Mouse (Mus musculus) adrenal gland, adult 8-10 months (tissue): ENCODE measurements around the gene Gbgt1. TPM values are rescaled to one million over a fixed set of nuclear protein-coding genes. Genes with fewer than 3 reads are reported as not detected.
A peak's percentile ranks its signal among the peaks of the same experiment; 100 is the strongest.

Source experiments
- DNase-seq: peaks from one replicate; pipeline ENCODE4 v3.0.0; 2022
- total RNA-seq, 4 experiments: library from RNA; stranded (reverse); gene quantifications; 2 replicates each; pipeline ENCODE4 v1.2.4; 2022

Gbgt1 gene
- total RNA-seq, 4 experiments from 2014 or later, result 4.8 to 12.6 (median 6.7) TPM

DNA sequence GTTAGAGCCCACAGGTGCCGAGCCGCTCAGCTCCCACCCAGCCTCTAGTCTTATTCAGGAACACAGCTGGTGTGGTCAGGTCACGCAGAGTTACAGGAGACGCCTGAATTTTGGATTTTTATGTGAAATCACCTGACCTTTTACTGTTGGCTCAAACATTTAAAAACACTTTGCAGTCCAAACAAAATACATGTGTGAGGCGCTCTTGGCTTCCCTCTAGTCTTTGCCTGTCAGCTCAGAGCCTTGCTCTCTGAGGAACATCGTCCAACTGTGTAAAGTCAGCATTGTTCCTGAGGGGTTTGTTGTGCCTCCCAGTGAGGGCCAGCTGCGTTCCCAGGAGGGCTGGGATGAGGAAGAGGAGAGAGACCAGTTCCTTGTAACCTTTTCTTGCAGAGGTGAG, 33.6 kb downstream of the Gbgt1 start:
- DNase-seq, result no peak

DNA sequence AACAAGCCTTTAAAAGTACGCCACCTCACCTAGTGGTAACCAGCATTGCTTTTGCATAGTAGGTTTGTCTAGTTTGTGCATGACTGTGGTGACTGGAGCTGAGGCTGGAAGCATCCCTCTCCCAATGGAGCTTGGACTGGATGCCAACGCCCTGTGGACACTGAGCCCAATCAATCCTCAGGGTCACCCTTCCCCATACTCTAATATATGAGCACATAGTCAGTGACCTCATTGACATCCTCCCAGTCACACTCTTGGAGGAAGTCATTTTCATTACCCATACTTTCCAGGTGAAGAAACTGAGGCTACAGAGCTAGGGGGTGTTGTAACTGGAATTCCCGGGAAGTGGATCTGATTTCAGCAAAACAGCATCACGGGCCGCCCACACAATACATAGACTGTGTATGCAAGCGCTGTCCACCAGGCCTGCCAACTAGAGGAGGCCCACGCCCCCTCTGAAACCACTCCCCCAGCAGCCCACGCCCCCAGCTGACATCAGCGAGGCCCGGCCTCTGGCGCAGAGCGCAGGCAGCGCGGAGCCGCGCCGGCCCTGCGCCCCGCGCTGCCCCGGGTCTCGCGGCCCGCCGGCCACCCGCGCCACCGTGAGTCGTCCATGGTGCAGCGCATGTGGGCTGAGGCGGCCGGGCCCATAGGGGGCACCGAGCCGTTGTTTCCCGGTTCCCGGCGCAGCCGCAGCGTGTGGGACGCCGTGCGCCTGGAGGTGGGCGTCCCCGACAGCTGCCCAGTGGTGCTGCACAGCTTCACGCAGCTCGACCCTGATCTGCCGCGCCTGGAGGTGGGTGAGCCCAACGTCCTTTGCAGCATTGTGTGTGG, 36.5 kb downstream of the Gbgt1 start:
- peak; percentile 85 for DNase-seq

DNA sequence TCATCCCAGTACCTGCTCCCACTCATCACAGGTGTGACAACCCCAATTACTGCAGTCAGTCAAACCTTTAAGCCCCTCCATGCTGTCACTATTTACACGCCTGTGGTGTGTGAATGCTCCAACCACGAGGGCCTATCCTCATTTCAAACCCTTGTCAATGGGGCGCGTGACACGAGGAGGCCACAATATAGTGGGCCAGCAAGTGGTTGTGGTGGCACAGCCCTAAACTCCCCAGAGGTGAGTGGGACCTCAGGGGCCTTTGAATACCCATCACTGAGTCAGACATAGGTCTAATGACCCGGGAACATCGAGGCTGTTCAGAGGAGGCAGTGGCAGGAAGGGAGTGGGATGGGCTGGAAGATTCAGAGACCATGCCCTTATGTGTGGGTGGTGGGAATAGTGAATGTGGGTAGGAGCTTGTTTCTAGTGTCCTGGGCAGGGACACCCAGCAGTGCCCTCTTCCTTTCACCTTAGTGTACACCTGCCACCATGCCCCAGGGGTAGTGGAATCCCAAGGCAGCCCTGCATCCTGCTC, 37.3 kb downstream of the Gbgt1 start:
- DNase-seq, result no peak

GRCm38 (mm10) chr2:28534436-28535262, 38.0 kb downstream of the Gbgt1 start:
- DNase-seq, result no peak

DNA sequence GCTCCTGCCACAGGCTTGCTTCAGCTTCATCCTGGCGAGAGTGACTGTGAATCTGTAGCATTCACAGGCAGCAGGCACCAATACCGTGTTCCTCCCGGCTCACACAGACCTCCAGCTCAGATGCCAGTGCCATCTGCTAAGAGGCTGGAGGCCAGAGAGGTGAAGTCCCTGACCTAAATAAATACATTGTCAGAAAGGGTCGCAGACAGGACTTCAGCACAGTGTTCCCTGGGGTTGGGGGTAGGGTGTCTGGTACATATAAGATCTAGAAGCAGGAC, 38.5 kb downstream of the Gbgt1 start:
- no peak for DNase-seq

GRCm38 (mm10) chr2:28535650-28536049, 39.0 kb downstream of the Gbgt1 start:
- no peak for DNase-seq

DNA sequence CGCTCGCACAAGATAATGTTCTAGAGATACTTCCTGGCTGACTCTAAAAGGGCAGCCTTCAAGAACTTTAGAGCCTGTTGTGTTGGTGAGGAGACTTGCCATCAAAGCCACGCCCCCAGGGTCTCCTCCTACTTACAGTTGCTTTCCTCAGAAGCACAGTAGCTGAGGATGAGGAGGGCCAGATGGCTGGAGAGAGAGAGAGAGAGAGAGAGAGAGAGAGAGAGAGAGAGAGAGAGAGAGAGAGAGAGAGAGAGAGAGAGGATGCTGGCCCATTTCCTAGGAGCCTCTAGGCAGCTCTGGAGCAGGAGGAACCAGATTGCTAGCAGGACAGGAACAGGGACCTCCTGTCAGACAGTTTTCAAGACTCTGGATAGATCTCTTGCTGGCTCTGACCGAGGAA, 39.5 kb downstream of the Gbgt1 start:
- no peak for DNase-seq

GRCm38 (mm10) chr2:28536766-28537633, 40.3 kb downstream of the Gbgt1 start:
- DNase-seq, result no peak

DNA sequence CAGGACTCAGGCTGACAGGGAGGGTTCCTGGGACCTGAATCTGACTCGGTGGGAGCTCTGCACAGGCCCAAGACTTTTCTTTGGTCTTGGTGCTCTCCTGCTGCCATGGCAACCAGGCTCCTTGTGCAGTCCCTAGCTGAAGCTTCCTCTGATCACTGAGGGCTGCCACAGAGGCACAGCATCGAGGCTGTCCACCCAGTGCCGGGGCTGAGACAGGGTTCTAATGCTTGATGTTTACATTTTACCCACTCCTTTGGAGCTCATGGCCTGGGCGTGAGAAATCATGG, 40.9 kb downstream of the Gbgt1 start:
- DNase-seq, result no peak

DNA sequence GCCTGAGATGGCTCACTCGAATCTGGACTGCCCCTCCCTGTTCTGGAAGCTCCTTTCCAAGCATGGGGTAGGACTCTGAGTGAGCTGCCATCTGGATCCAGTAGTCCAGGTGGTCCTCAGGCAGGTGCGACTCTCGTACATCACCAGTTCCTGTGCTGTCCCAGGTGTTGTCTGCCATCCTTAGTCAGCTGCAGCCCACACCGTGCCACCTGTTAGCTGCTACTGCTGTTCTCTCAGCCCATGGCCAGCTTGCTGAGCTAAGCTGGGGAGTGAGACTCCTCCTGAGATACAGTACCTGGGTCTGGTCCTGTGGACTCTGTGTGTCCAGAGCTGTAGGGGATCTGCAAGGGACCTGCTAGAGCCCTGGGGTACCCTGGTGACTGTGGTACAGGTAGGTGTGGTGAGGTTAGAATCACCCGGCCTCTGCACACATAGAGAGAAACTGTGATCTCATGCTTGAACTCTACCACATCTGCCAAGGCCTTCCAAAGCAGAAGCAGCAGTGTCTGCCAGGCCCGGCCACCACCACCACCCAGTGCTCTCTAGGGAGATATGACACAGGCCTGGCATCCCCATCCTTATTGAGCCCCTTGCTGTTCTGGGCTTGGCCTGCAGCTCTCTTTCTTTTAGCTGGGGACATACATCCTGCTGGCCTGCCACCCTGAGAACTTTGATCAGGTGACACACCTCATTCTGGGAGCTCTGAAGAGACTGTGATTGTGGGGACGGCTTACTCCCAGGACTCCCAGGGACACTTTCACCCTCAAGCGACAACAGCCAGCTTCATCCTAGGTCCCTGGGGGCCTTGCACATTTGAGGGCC, 41.5 kb downstream of the Gbgt1 start:
- DNase-seq, result no peak

- DNase-seq, result no peak
Observed at GRCm38 (mm10) chr2:28538817-28539128, 42.1 kb downstream of the Gbgt1 start.

- DNase-seq, result no peak
Observed at GRCm38 (mm10) chr2:28539206-28539605, 42.5 kb downstream of the Gbgt1 start.

DNA sequence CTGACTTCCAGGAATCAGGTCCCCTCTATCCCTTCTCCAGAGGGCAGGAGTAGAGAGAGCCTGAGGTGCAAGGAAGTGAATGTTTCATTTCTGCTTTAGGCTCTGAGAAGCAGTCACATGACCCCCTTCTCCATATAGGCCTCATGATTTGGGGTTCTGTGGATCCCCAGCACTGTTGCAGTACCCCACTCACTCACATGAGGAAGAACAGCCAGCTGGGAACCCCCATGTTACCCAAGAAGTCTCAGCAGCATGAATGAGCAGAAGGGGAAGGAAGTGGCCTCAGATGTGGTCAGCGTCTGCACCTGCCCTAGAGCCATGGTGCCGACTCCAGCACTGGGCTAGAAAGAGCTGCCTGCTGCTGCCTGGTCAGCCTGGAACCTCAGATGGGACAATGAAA, 43.3 kb downstream of the Gbgt1 start:
- DNase-seq, result no peak

DNA sequence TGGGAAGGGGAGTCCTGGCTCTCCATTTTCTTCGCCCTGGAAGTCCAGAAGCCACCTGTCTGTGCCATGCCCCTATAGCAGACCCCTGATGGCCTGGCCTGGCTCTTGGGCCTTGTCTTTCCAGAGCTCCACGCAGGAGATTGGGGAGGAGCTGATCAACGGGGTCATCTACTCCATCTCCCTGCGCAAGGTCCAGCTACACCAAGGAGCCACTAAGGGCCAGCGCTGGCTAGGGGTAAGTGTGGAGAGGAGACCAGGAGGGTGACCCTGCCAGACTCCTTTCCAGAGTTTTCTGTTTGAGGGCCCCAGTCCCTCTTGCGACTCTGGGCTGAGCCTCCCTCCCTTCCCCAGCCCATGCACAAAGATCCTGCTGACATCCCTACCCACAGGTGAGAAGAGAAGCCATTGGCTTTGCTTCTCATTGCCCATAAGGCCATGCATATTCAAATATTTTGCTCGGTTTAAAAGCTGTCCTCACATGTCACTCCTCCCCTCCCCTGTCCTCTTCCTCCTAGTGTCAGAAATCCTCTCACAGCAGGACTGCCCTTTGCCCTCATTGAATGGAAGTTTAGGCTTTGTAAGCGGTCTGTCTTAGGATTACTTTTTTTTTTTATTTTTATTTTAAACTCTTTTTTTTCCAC, 44.0 kb downstream of the Gbgt1 start:
- DNase-seq, result no peak

GRCm38 (mm10) chr2:28543894-28544293, 47.2 kb downstream of the Gbgt1 start:
- no peak for DNase-seq

DNA sequence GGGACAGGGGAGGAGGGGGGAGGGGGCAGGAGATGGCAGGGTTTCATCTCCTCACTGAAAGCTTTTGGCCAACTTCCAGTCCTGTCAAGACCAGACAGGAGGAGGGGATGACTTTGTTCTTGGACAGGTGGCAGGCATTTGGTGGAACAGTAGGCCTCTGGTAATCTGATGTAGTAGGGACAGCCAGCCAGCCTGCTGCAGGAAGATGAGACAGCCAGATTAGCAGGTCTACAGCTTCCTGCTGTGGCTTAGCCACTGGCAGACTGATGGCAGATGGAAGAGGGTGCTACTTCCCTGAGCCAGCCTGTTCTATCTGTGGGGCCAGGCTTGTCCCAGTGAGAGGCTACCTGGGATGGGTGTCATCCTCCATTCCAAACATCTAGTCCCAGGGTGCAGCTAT, 49.3 kb downstream of the Gbgt1 start:
- DNase-seq, result no peak

DNA sequence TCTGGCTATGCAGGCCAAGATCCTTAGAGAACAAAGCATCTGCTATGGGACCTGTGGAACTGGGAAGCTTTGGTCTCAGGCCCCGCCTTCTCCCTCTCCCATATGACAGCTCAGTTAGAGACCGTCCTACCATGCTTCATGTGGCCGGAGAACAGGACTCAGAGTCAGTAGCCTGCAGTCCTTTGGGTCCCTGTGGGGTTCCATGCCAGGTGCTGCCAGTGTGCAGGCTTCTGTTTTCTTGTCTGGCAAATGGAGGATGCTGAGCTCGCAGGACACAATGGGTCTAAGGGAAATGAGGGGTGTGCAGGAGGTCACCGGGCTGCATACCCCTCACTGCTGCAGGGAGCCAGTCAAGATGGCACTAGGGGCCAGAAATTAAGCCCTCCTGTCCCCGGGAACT, 49.9 kb downstream of the Gbgt1 start:
- DNase-seq, result no peak

DNA sequence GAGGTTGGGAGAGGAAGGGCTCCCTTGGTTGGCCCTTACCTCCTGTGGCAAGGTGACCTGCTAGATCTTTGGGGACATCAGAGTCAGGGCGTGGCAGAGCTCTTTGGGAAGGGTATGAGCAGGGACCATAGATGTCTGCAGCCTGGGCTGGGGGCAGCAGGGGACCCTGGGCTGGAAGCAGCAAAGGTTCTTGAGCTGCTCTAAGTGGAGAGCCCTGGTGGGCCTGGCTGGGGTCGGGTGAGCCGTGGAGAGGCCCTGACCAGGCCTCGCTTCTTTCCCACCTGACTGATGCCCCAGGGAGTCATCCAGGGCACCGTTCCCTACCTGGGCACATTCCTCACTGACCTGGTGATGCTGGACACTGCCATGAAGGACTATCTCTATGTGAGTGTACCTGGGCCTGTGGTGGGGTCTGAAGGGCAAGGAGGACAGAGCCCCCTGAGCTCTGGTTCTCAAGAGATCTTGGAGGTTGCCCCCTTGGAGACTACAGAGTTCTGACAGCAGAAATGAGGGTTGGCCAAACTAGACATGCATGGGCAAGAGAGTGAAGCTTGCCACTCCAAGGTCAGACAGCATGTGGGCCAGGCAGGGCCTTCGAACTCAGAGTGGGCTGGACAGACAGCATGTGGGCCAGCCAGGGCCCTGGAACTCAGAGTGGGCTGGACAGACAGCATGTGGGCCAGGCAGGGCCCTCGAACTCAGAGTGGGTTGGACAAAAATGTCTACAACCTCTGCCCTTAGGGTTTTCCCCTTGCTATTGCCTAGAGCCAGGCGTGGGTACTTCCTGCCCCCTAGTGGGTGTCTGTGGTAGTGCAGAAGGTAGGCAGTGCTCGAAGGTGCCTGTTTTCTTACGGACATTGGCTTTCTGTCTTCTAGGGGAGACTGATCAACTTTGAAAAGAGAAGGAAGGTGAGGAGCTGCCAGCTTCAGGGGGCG, 50.8 kb downstream of the Gbgt1 start:
- DNase-seq, result peak; percentile 67

- DNase-seq, result no peak
Observed at GRCm38 (mm10) chr2:28549157-28549556, 52.5 kb downstream of the Gbgt1 start.

DNA sequence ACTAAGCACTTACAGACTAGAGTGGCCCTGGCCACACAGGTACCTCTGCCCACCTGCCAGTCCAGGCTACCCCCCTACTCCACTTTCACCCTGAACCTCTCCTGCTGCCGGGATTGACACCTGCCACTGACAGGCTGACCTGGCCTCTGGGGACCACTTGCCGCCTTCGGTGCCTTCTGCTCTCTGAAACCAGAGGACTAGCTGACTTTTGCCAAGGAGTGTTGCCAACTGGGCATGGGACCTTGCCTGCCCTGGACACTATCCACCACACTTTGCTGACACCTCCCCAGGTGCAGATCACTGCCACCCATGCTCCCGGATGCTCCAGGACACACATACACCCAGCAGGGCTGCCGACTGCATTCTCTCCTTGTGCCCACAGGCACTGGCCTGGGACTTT, 55.6 kb downstream of the Gbgt1 start:
- no peak for DNase-seq
